Mouse (Mus musculus) G1E (cell line): ENCODE measurements at regions not wholly inside any gene's neighbourhood (a gene's known extent, or its start where the extent isn't known, plus 50 kb on each side); places are given as distances from the start of the nearest gene placed in this dataset.

ENCODE experiments used
- ATAC-seq: 2 replicates; pipeline ENCODE4 v1.8.0; 2016; ENCODE audit warnings: mild to moderate bottlenecking; ENCODE audit not compliant: insufficient number of reproducible peaks, poor library complexity, low FRiP score, severe bottlenecking; ENCODE audit errors: extremely low read depth
- DNase-seq: peaks from one replicate; pipeline ENCODE4 v3.0.0; 2012; ENCODE audit warnings: low spot score
- H3K27me3 ChIP-seq: 2 replicates; pipeline ENCODE4 v1.6.1; 2012; ENCODE audit warnings: mild to moderate bottlenecking, low read length, inconsistent platforms; ENCODE audit not compliant: insufficient read depth
- H3K36me3 ChIP-seq: replicated peaks from 2 replicates; pipeline ENCODE3; 2012; ENCODE audit warnings: mild to moderate bottlenecking, inconsistent platforms
- H3K4me1 ChIP-seq: 2 replicates; pipeline ENCODE4 v1.6.1; 2012; ENCODE audit warnings: low read depth, low read length, inconsistent platforms, mixed read lengths; ENCODE audit not compliant: insufficient read depth
- H3K4me3 ChIP-seq: 2 replicates; pipeline ENCODE4 v1.5.1; 2012; ENCODE audit warnings: low read depth, mild to moderate bottlenecking, inconsistent platforms, low read length, moderate library complexity, mixed read lengths
- H3K9me3 ChIP-seq: replicated peaks from 2 replicates; pipeline ENCODE4 v1.6.1; 2012; ENCODE audit warnings: inconsistent platforms
- CTCF ChIP-seq: IDR thresholded peaks from 2 replicates; pipeline ENCODE4 v1.5.1; 2012; ENCODE audit warnings: low read depth, low read length, inconsistent platforms, mixed read lengths
- GATA1 ChIP-seq: IDR thresholded peaks from 2 replicates; pipeline ENCODE4 v1.6.1; 2012; ENCODE audit warnings: borderline replicate concordance, low read length, inconsistent platforms, mixed read lengths
- GATA2 ChIP-seq: IDR thresholded peaks from 2 replicates; pipeline ENCODE4 v1.6.1; 2012; ENCODE audit warnings: low read depth, low read length, inconsistent platforms, borderline replicate concordance
- POLR2AphosphoS5 ChIP-seq: IDR thresholded peaks from 2 replicates; pipeline ENCODE4 v1.6.1; 2012; ENCODE audit warnings: low read depth, low read length, inconsistent platforms; ENCODE audit not compliant: insufficient replicate concordance
- TAL1 ChIP-seq: conservative IDR thresholded peaks from 2 replicates; pipeline ENCODE4 v1.6.1; 2012; ENCODE audit warnings: low read depth, low read length, inconsistent platforms, mixed read lengths

DNA sequence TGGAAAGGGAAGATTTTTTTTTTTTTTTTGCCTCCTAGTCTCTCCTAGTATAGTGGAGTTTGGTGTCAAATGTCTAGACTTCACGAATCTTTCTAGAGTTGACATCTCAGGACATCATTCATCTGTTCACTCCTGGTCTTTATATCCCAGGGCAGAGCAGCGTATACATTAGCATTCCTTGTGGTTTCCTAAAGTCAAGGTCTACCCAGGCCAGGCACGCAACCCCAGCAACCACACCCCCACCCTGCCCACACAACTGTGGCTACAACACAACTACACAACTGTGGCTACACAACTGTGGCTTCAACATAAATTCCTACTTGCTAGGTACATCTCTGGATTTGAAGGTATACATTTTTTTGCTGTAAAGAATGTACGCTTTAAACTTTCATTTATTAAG lies 122.2 kb downstream of the Ppp1r3a start:
- H3K36me3 ChIP-seq, result no peaks in the 10 kb centered on the region
- ATAC-seq (no peak), DNase-seq (no peak)
- H3K27me3 ChIP-seq, result no peaks in the 10 kb centered on the region
- TF ChIP-seq POLR2AphosphoS5 (no peak), TAL1 (no peak), GATA2 (no peak), GATA1 (no peak), CTCF (no peak)
- no peak overlapping the region for H3K4me3 ChIP-seq
- no peaks in the 10 kb centered on the region for H3K4me1 ChIP-seq
- no peaks in the 10 kb centered on the region for H3K9me3 ChIP-seq

- H3K36me3 ChIP-seq, result no peaks in the 10 kb centered on the region
- no peak overlapping the region for H3K4me3 ChIP-seq
- TF ChIP-seq GATA1 (no peak), POLR2AphosphoS5 (no peak), GATA2 (no peak), TAL1 (no peak), CTCF (no peak)
- DNase-seq (no peak), ATAC-seq (no peak)
- no peaks in the 10 kb centered on the region for H3K27me3 ChIP-seq
- H3K4me1 ChIP-seq, result no peaks in the 10 kb centered on the region
- no peaks in the 10 kb centered on the region for H3K9me3 ChIP-seq
These were observed 123.2 kb downstream of the Ppp1r3a start for GRCm38 (mm10) chr6:14631719-14632445.

DNA sequence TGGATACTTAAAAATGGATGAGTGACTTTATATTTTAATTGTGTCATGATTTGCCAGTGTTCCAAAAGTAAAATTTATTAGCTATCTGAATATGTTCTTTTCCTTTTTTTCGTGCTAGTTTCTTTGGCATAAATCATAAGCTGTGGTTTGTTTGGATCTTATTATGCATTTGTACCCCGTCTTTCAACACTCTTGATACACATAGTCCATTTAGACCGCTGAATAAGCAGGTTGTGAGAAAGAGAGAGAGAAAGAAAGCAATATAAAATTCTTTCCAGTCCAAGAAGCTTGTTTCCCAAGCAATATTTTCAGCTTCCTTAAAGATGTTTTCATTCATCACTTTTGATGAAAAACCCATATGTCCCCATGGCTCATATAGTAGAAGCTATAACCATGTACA lies 138.4 kb downstream of the Ppp1r3a start:
- H3K4me1 ChIP-seq, result no peaks in the 10 kb centered on the region
- no peaks in the 10 kb centered on the region for H3K36me3 ChIP-seq
- no peaks in the 10 kb centered on the region for H3K9me3 ChIP-seq
- no peak for TF ChIP-seq CTCF
- TF ChIP-seq TAL1, result no peak
- TF ChIP-seq GATA1, result no peak
- no peak for TF ChIP-seq POLR2AphosphoS5
- no peak for TF ChIP-seq GATA2
- H3K4me3 ChIP-seq, result no peak overlapping the region
- no peak for ATAC-seq
- no peak for DNase-seq
- H3K27me3 ChIP-seq, result no peaks in the 10 kb centered on the region

GRCm38 (mm10) chr6:14608076-14608475 lies 147.0 kb downstream of the Ppp1r3a start:
- DNase-seq, result no peak
- no peaks in the 10 kb centered on the region for H3K9me3 ChIP-seq
- no peaks in the 10 kb centered on the region for H3K36me3 ChIP-seq
- no peaks in the 10 kb centered on the region for H3K4me1 ChIP-seq
- no peak overlapping the region for H3K4me3 ChIP-seq
- no peaks in the 10 kb centered on the region for H3K27me3 ChIP-seq
- ATAC-seq, result no peak
- TF ChIP-seq CTCF, result no peak

- DNase-seq, result no peak
- ATAC-seq, result no peak
- H3K36me3 ChIP-seq, result no peaks in the 10 kb centered on the region
- H3K27me3 ChIP-seq, result no peaks in the 10 kb centered on the region
- no peak for TF ChIP-seq POLR2AphosphoS5
- no peak for TF ChIP-seq CTCF
- no peak for TF ChIP-seq GATA1
- no peak for TF ChIP-seq GATA2
- no peak for TF ChIP-seq TAL1
- H3K4me3 ChIP-seq, result no peak overlapping the region
- H3K4me1 ChIP-seq, result no peaks in the 10 kb centered on the region
- H3K9me3 ChIP-seq, result no peaks in the 10 kb centered on the region
These were observed 154.4 kb downstream of the Ppp1r3a start for GRCm38 (mm10) chr6:14600543-14601249.

GRCm38 (mm10) chr6:14596880-14597466 lies 158.1 kb downstream of the Ppp1r3a start:
- Histone ChIP-seq H3K9me3 (no peaks in the 10 kb centered on the region), H3K27me3 (no peaks in the 10 kb centered on the region), H3K36me3 (no peaks in the 10 kb centered on the region), H3K4me1 (no peaks in the 10 kb centered on the region), H3K4me3 (no peak overlapping the region)
- ATAC-seq, result no peak
- no peak for DNase-seq
- TF ChIP-seq TAL1 (no peak), CTCF (no peak), POLR2AphosphoS5 (no peak), GATA1 (no peak), GATA2 (no peak)
